ENCODE assay signal across 9 mouse cellular contexts in the genomic region with DNA sequence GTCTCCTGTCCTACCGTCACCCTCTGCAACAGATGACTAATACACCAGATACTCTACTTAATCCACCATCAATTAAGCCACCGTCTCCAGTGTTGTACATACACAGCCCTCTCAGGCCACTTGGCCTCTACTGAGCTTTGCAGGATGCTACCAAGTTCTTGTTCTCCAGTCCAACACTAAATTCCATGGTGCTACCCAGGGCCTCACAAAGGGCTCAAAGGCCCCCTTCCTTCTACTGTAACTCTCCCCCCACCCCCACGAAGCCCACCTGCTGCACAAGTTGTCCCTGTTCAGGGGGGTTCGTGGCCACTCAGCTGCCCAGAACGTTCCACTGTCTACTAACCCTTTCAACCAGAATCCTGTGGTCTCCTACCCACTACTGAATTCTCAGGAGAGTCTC. TPM values are rescaled to one million over a fixed set of nuclear protein-coding genes. Genes with fewer than 3 reads are reported as not detected.
A peak's percentile ranks its signal among the peaks of the same experiment; 100 is the strongest.
DNase-seq lines count a peak whose midpoint lies in the region; ATAC-seq and TF ChIP-seq lines count a peak whose summit lies in the region.
"Had no signal": no experiment of that assay in that cellular context is flagged by ENCODE, and none has a peak within 500 bp of the region (broad histone marks: within the 10 kb centered on the region; RNA-seq: fewer than 3 reads in every experiment).

No protein-coding gene starts in this region.

- intact Hi-C loops in heart, postnatal 14 days (cut with DNase I) = loop anchor here (5.0 kb wide), 2 partner anchors 45 to 85 kb away; no protein-coding TSS in a partner anchor

- H3K9ac ChIP-seq in liver, embryonic 13.5 days = 0 out of 2 replicates have a peak overlapping the region, but pooled peaks have one; percentile 15
- peak overlapping the region; percentile 82; the same call in 1 of the 2 replicates for H3K9ac ChIP-seq in stomach, embryonic 16.5 days (ENCODE audit: low read length)

- no peak for TF ChIP-seq CTCF in spleen, adult 2 months (IDR thresholded peaks at IDR 0.05; ENCODE audit: extremely low read depth, insufficient read depth, insufficient read length, insufficient replicate concordance)

- 0 out of 2 replicates have a peak, but pooled peaks cover 4% of the 10 kb centered on the region for H3K36me3 ChIP-seq in heart, embryonic 10.5 days
- H3K36me3 ChIP-seq in spleen, adult 2 months (ENCODE audit: control insufficient read depth, insufficient read depth, low read length) = no peaks in the 10 kb centered on the region
- no peaks in the 10 kb centered on the region; the same call in 1 of the 2 replicates for H3K36me3 ChIP-seq in liver, embryonic 13.5 days
- no peaks in the 10 kb centered on the region for H3K36me3 ChIP-seq in stomach, embryonic 16.5 days (ENCODE audit: control insufficient read depth, insufficient read depth, low read length)

- H3K4me3 ChIP-seq in heart, embryonic 10.5 days = peak overlapping the region; percentile 79
- peak overlapping the region; percentile 7; the same call in 1 of the 2 replicates for H3K4me3 ChIP-seq in spleen, adult 2 months (ENCODE audit: extremely low read depth, insufficient read depth, insufficient read length)
- H3K4me3 ChIP-seq in liver, embryonic 13.5 days (replicated peaks) = peak overlapping the region; percentile 84
- H3K4me3 ChIP-seq in stomach, embryonic 16.5 days (replicated peaks; ENCODE audit: low read length) = peak overlapping the region; percentile 72

- H3K4me2 ChIP-seq in liver, embryonic 13.5 days = peak overlapping the region; percentile 99
- peak overlapping the region; percentile 86 for H3K4me2 ChIP-seq in stomach, embryonic 16.5 days (ENCODE audit: low read depth, low read length)

- H3K27ac ChIP-seq in heart, embryonic 10.5 days = no peak overlapping the region
- H3K27ac ChIP-seq in spleen, adult 2 months (ENCODE audit: insufficient read depth, low read length) = no peak overlapping the region
- no peak overlapping the region for H3K27ac ChIP-seq in liver, embryonic 13.5 days
- H3K27ac ChIP-seq in stomach, embryonic 16.5 days (ENCODE audit: low read length) = no peak overlapping the region

- peaks cover 13% of the 10 kb centered on the region for H3K27me3 ChIP-seq in heart, embryonic 10.5 days (ENCODE audit: insufficient read depth, poor library complexity, severe bottlenecking)
- H3K27me3 ChIP-seq in spleen, adult 2 months (ENCODE audit: control insufficient read depth, insufficient read depth, low read length) = 0 out of 2 replicates have a peak, but pooled peaks cover 1% of the 10 kb centered on the region
- no peaks in the 10 kb centered on the region for H3K27me3 ChIP-seq in liver, embryonic 13.5 days
- H3K27me3 ChIP-seq in stomach, embryonic 16.5 days (ENCODE audit: control insufficient read depth, insufficient read depth, low read length) = no peaks in the 10 kb centered on the region

- no peak for TF ChIP-seq POLR2A in spleen, adult 2 months (IDR thresholded peaks at IDR 0.05; ENCODE audit: low read depth, low read length)

- WGBS in heart, embryonic 10.5 days = 76% methylated on average over 5 of the region's 5 CpGs
- WGBS in spleen, adult 2 months = 62% methylated on average over 5 of the region's 5 CpGs
- WGBS in liver, embryonic 13.5 days (ENCODE audit: insufficient replicate concordance) = 64% methylated on average over 5 of the region's 5 CpGs
- WGBS in stomach, embryonic 16.5 days = 68% methylated on average over 5 of the region's 5 CpGs

- H3K9me3 ChIP-seq in heart, embryonic 10.5 days = no peaks in the 10 kb centered on the region
- no peaks in the 10 kb centered on the region for H3K9me3 ChIP-seq in liver, embryonic 13.5 days (replicated peaks)
- no peaks in the 10 kb centered on the region for H3K9me3 ChIP-seq in stomach, embryonic 16.5 days (replicated peaks; ENCODE audit: control insufficient read depth, low read length)

- H3K4me1 ChIP-seq in heart, embryonic 10.5 days = peaks cover 18% of the 10 kb centered on the region
- no peaks in the 10 kb centered on the region; the same call in 1 of the 2 replicates for H3K4me1 ChIP-seq in spleen, adult 2 months (ENCODE audit: control insufficient read depth, insufficient read depth, insufficient read length)
- peaks cover 45% of the 10 kb centered on the region for H3K4me1 ChIP-seq in liver, embryonic 13.5 days (replicated peaks)
- H3K4me1 ChIP-seq in stomach, embryonic 16.5 days (ENCODE audit: control insufficient read depth, insufficient read depth, low read length) = peaks cover 13% of the 10 kb centered on the region

- no peak for DNase-seq in heart, embryonic 10.5 days (ENCODE audit: low spot score)
- DNase-seq in heart, postnatal 14 days = no peak
- DNase-seq in spleen, adult 2 months (ENCODE audit: low read depth in 1 of 2, low spot score in 2 of 2) = no peak
- no peak for DNase-seq in spleen, postnatal 10 days (ENCODE audit: low spot score in 2 of 2)
- DNase-seq in liver, embryonic 13.5 days = no peak
- no peak for DNase-seq in ovary, postnatal 10 days (ENCODE audit: low spot score)
- DNase-seq in cerebellum, adult 11 months = no peak
- DNase-seq: right cerebral cortex, postnatal 14 days had no signal

- ATAC-seq in liver, embryonic 13.5 days (ENCODE audit: low read depth) = no peak
- ATAC-seq in stomach, embryonic 16.5 days (ENCODE audit: insufficient read depth, low FRiP score) = no peak

RNA-seq across cellular contexts. Expression of a gene that starts 1.5 kb away (rescaled TPM):
- polyA plus RNA-seq in heart, embryonic 10.5 days (2016; fragmentation: Nextera tagmentation; extraction: Ambion mirVana) = 7.5 and 11.6 TPM in 2 replicates
- 1 to 10 TPM; 6.6 to 7.6 TPM for total RNA-seq in heart, postnatal 14 days (2021)
- 21.8 and 26.2 TPM in 2 replicates for polyA plus RNA-seq in spleen, adult 2 months (2012; rRNA removed)
- polyA plus RNA-seq in liver, embryonic 13.5 days (2015; fragmentation: Nextera tagmentation; extraction: Ambion mirVana) = 2.7 and 3.0 TPM in 2 replicates
- polyA plus RNA-seq in stomach, embryonic 16.5 days (2015; fragmentation: Nextera tagmentation; extraction: Ambion mirVana) = 10.3 and 11.6 TPM in 2 replicates

RNA-seq across cellular contexts. Expression of a gene that starts 57.7 kb away (rescaled TPM):
- 20.1 and 27.7 TPM in 2 replicates for polyA plus RNA-seq in heart, embryonic 10.5 days (2016; fragmentation: Nextera tagmentation; extraction: Ambion mirVana)
- 10 to 100 TPM; 14.7 to 15.7 TPM for total RNA-seq in heart, postnatal 14 days (2021)
- 11.2 and 17.9 TPM in 2 replicates for polyA plus RNA-seq in spleen, adult 2 months (2012; rRNA removed)
- 10.9 and 11.3 TPM in 2 replicates for polyA plus RNA-seq in liver, embryonic 13.5 days (2015; fragmentation: Nextera tagmentation; extraction: Ambion mirVana)
- polyA plus RNA-seq in stomach, embryonic 16.5 days (2015; fragmentation: Nextera tagmentation; extraction: Ambion mirVana) = 8.1 and 10.5 TPM in 2 replicates

Comparison
In these comparisons a context has a peak if more than half of its experiments do, and no peak if none do; other contexts are left out.
1. H3K4me3 ChIP-seq: peak in every context shown above with its lines; median percentile 84 in liver, embryonic 13.5 days; 79 in heart, embryonic 10.5 days; 72 in stomach, embryonic 16.5 days; 7 in spleen, adult 2 months.